ENCODE assay signal across 12 mouse cellular contexts in the genomic region with DNA sequence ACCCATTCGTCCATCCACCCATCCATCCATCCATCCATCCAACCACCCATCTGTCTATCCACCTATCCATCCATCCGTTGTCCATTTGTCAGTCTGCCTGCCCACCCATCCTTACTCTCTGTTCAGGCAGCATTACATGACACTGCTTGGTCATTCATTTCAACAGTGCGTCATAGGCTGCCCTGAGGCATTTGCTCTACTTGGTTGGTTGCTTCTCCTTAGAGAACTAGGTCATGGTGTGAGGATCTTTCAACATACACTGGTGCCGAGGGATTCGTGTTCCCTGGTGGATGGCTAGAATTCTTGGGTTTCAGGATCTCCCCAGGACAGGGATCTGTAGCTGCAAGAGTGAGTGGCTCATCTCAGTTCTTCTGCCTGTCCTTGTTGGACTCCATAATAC.
DNase-seq lines count a peak whose midpoint lies in the region; ATAC-seq lines count a peak whose summit lies in the region.
"Had no signal": no experiment of that assay in that cellular context is flagged by ENCODE, and none has a peak within 500 bp of the region (broad histone marks: within the 10 kb centered on the region; RNA-seq: fewer than 3 reads in every experiment).

No protein-coding gene starts in this region.

- WGBS in lung, embryonic 15.5 days = 78% methylated on average over 5 of the region's 5 CpGs
- WGBS in intestine, embryonic 14.5 days = 82% methylated on average over 5 of the region's 5 CpGs
- 84% methylated on average over 5 of the region's 5 CpGs for WGBS in neural tube, embryonic 14.5 days

- ATAC-seq in lung, embryonic 15.5 days (ENCODE audit: borderline replicate concordance, extremely low read depth, low FRiP score, low TSS enrichment) = no peak
- no peak for ATAC-seq in intestine, embryonic 14.5 days (replicated peaks; ENCODE audit: low FRiP score, low TSS enrichment, low read depth)
- no peak for ATAC-seq in neural tube, embryonic 14.5 days (ENCODE audit: low read depth)

- H3K9ac ChIP-seq in lung, embryonic 15.5 days = no peak overlapping the region
- H3K9ac ChIP-seq in intestine, embryonic 14.5 days (ENCODE audit: low read length) = no peak overlapping the region
- no peak overlapping the region for H3K9ac ChIP-seq in neural tube, embryonic 14.5 days (replicated peaks; ENCODE audit: low read depth, low read length)
- H3K9ac ChIP-seq: midbrain, embryonic 12.5 days had no signal

- no peaks in the 10 kb centered on the region for H3K9me3 ChIP-seq in lung, embryonic 15.5 days
- no peaks in the 10 kb centered on the region for H3K9me3 ChIP-seq in intestine, embryonic 14.5 days (ENCODE audit: control insufficient read depth, low read length)
- no peaks in the 10 kb centered on the region for H3K9me3 ChIP-seq in neural tube, embryonic 14.5 days (ENCODE audit: control insufficient read depth, low read length)
- H3K9me3 ChIP-seq: midbrain, embryonic 12.5 days had no signal

- no peaks in the 10 kb centered on the region for H3K27me3 ChIP-seq in lung, embryonic 15.5 days
- no peaks in the 10 kb centered on the region for H3K27me3 ChIP-seq in intestine, embryonic 14.5 days (replicated peaks; ENCODE audit: control insufficient read depth, insufficient read depth, low read length)
- H3K27me3 ChIP-seq in neural tube, embryonic 14.5 days (ENCODE audit: control insufficient read depth, insufficient read depth, low read length) = no peaks in the 10 kb centered on the region
- H3K27me3 ChIP-seq: midbrain, embryonic 12.5 days had no signal

- no peaks in the 10 kb centered on the region for H3K36me3 ChIP-seq in lung, embryonic 15.5 days
- no peaks in the 10 kb centered on the region for H3K36me3 ChIP-seq in intestine, embryonic 14.5 days (ENCODE audit: control insufficient read depth, insufficient read depth, low read length)
- H3K36me3 ChIP-seq in neural tube, embryonic 14.5 days (ENCODE audit: control insufficient read depth, insufficient read depth, low read length) = no peaks in the 10 kb centered on the region
- H3K36me3 ChIP-seq: midbrain, embryonic 12.5 days had no signal

- peak overlapping the region; percentile 86; the same call in 1 of the 2 replicates for H3K27ac ChIP-seq in lung, embryonic 15.5 days
- 0 out of 2 replicates have a peak overlapping the region, but pooled peaks have one; percentile 67 for H3K27ac ChIP-seq in intestine, embryonic 14.5 days (ENCODE audit: low read depth)
- H3K27ac ChIP-seq in neural tube, embryonic 14.5 days (ENCODE audit: low read depth, low read length) = peak overlapping the region; percentile 70
- H3K27ac ChIP-seq: gastrocnemius, adult 2 months had no signal

- no peak overlapping the region for H3K4me3 ChIP-seq in lung, embryonic 15.5 days
- no peak overlapping the region for H3K4me3 ChIP-seq in intestine, embryonic 14.5 days (ENCODE audit: low read depth, low read length)
- H3K4me3 ChIP-seq in neural tube, embryonic 14.5 days (ENCODE audit: low read depth, low read length) = no peak overlapping the region
- H3K4me3 ChIP-seq: gastrocnemius, adult 2 months; midbrain, embryonic 12.5 days had no signal

- no peak overlapping the region for H3K4me2 ChIP-seq in lung, embryonic 15.5 days
- no peak overlapping the region for H3K4me2 ChIP-seq in intestine, embryonic 14.5 days (ENCODE audit: low read length)
- H3K4me2 ChIP-seq in neural tube, embryonic 14.5 days (ENCODE audit: low read depth, low read length) = no peak overlapping the region

- peaks cover 91% of the 10 kb centered on the region for H3K4me1 ChIP-seq in lung, embryonic 15.5 days
- peaks cover 63% of the 10 kb centered on the region for H3K4me1 ChIP-seq in intestine, embryonic 14.5 days (replicated peaks; ENCODE audit: control insufficient read depth, insufficient read depth, low read length)
- H3K4me1 ChIP-seq in neural tube, embryonic 14.5 days (ENCODE audit: control insufficient read depth, insufficient read depth, low read length) = peaks cover 72% of the 10 kb centered on the region

- peak; percentile 45 for DNase-seq in adrenal gland, postnatal 14 days
- DNase-seq in adrenal gland, adult 18-20 months (ENCODE audit: low spot score in 2 of 2) = no peak
- no peak for DNase-seq in lung, adult 18-20 months
- DNase-seq in intestine, embryonic 14.5 days (ENCODE audit: low spot score) = no peak
- DNase-seq in frontal cortex, postnatal 14 days (ENCODE audit: low spot score in 2 of 2) = no peak
- no peak for DNase-seq in B cell, adult 2 months
- DNase-seq: cerebellum, postnatal 25 days; gastrocnemius, adult 2 months; kidney, adult 11 months had no signal
